Mouse (Mus musculus) right cerebral cortex, adult 2 months (tissue): ENCODE measurements at regions not wholly inside any gene's neighbourhood (a gene's known extent, or its start where the extent isn't known, plus 50 kb on each side); places are given as distances from the start of the nearest gene placed in this dataset.
A peak's percentile ranks its signal among the peaks of the same experiment; 100 is the strongest.
"Not testable (repeated sequence)": the region's sequence is repeated elsewhere in the genome, so short reads cannot be mapped to it uniquely, and the experiment has no call there.

ENCODE experiments used
- DNase-seq, 2 experiments: peaks; one replicate each; pipeline ENCODE4 v3.0.0; 2021 to 2022; ENCODE audit warnings: low spot score in 2 of 2

- no peak for DNase-seq
These were observed 574.4 kb downstream of the Cypt12 start for GRCm38 (mm10) chr3:18522562-18522961.

- no peak for DNase-seq
These were observed 575.8 kb downstream of the Cypt12 start for GRCm38 (mm10) chr3:18524011-18524410.

GRCm38 (mm10) chr3:18557201-18557600, 609.0 kb downstream of the Cypt12 start:
- no peak for DNase-seq

- no peak for DNase-seq
These were observed 612.1 kb downstream of the Cypt12 start for GRCm38 (mm10) chr3:18560282-18560785.

- not testable (repeated sequence) for DNase-seq
These were observed 632.9 kb downstream of the Cypt12 start for GRCm38 (mm10) chr3:18580911-18581626.

GRCm38 (mm10) chr3:18620608-18621007, 672.4 kb downstream of the Cypt12 start:
- no peak for DNase-seq

- DNase-seq, result peak; percentile 71 to 72
These were observed 675.7 kb downstream of the Cypt12 start for GRCm38 (mm10) chr3:18623831-18624304.

GRCm38 (mm10) chr3:18624381-18625145, 676.4 kb downstream of the Cypt12 start:
- DNase-seq, result peak; percentile 50 to 52

GRCm38 (mm10) chr3:18625395-18626328, 677.5 kb downstream of the Cypt12 start:
- peak; percentile 21 to 31 for DNase-seq

GRCm38 (mm10) chr3:18626375-18626774, 678.2 kb downstream of the Cypt12 start:
- DNase-seq, result no peak

GRCm38 (mm10) chr3:18626820-18627219, 678.6 kb downstream of the Cypt12 start:
- no peak for DNase-seq

GRCm38 (mm10) chr3:18629233-18629632, 681.0 kb downstream of the Cypt12 start:
- no peak for DNase-seq

- no peak for DNase-seq
These were observed 683.4 kb downstream of the Cypt12 start for GRCm38 (mm10) chr3:18631601-18632000.

- DNase-seq, result no peak
These were observed 686.6 kb downstream of the Cypt12 start for GRCm38 (mm10) chr3:18634855-18635254.

GRCm38 (mm10) chr3:18637553-18637952, 689.3 kb downstream of the Cypt12 start:
- no peak for DNase-seq

GRCm38 (mm10) chr3:18640286-18640685, 692.1 kb downstream of the Cypt12 start:
- DNase-seq, result no peak

- DNase-seq, result no peak
These were observed 693.5 kb downstream of the Cypt12 start for GRCm38 (mm10) chr3:18641688-18642087.

- peak; percentile 46 to 69 for DNase-seq
These were observed 695.3 kb downstream of the Cypt12 start for GRCm38 (mm10) chr3:18643408-18644035.

- no peak for DNase-seq
These were observed 697.3 kb downstream of the Cypt12 start for GRCm38 (mm10) chr3:18645481-18645880.

GRCm38 (mm10) chr3:18645927-18646326, 697.7 kb downstream of the Cypt12 start:
- DNase-seq, result no peak

- DNase-seq, result no peak
These were observed 705.3 kb downstream of the Cypt12 start for GRCm38 (mm10) chr3:18653557-18653956.
